Mouse (Mus musculus): ENCODE data around the gene Ccdc83. TPM values are rescaled to one million over a fixed set of nuclear protein-coding genes. Genes with fewer than 3 reads are reported as not detected.

Ccdc83 gene
- polyA plus RNA-seq, 1 experiment from 2014 or later, result not detected

GRCm38 (mm10) chr7:90280878-90281277 lies 15.3 kb upstream of the Ccdc83 start:
- no peak overlapping the region for H3K4me2 ChIP-seq (ENCODE audit: low read length)
- no peaks in the 10 kb centered on the region for H3K9me3 ChIP-seq (replicated peaks; ENCODE audit: low read length)
- no peaks in the 10 kb centered on the region for H3K27me3 ChIP-seq (ENCODE audit: insufficient read depth, low read length)
- H3K36me3 ChIP-seq (ENCODE audit: insufficient read depth, low read length), result no peaks in the 10 kb centered on the region
- WGBS, result 55% methylated on average over 8 of the region's 8 CpGs
- H3K4me1 ChIP-seq (replicated peaks; ENCODE audit: insufficient read depth, low read length), result 0 out of 2 replicates have a peak, but pooled peaks cover 4% of the 10 kb centered on the region
- ATAC-seq (replicated peaks; ENCODE audit: low FRiP score, low read depth) (no peak), DNase-seq (ENCODE audit: low spot score) (no peak)
- no peak overlapping the region for H3K9ac ChIP-seq (ENCODE audit: low read depth, low read length)
- H3K4me3 ChIP-seq (replicated peaks; ENCODE audit: low read depth, low read length), result no peak overlapping the region
- H3K27ac ChIP-seq, result peak overlapping the region; percentile 22
- TF ChIP-seq CTCF (IDR thresholded peaks at IDR 0.05; ENCODE audit: low read depth), result no peak

- H3K9ac ChIP-seq (ENCODE audit: low read depth, low read length), result no peak overlapping the region
Measured at GRCm38 (mm10) chr7:90280274-90280875, 14.8 kb upstream of the Ccdc83 start.

GRCm38 (mm10) chr7:90279136-90279535 lies 13.6 kb upstream of the Ccdc83 start:
- Histone ChIP-seq H3K4me1 (replicated peaks; ENCODE audit: insufficient read depth, low read length) (0 out of 2 replicates have a peak, but pooled peaks cover 4% of the 10 kb centered on the region), H3K9me3 (replicated peaks; ENCODE audit: low read length) (no peaks in the 10 kb centered on the region), H3K27ac (no peak overlapping the region), H3K36me3 (ENCODE audit: insufficient read depth, low read length) (no peaks in the 10 kb centered on the region), H3K4me3 (replicated peaks; ENCODE audit: low read depth, low read length) (no peak overlapping the region), H3K4me2 (ENCODE audit: low read length) (no peak overlapping the region), H3K27me3 (ENCODE audit: insufficient read depth, low read length) (no peaks in the 10 kb centered on the region), H3K9ac (ENCODE audit: low read depth, low read length) (no peak overlapping the region)
- ATAC-seq (replicated peaks; ENCODE audit: low FRiP score, low read depth), result no peak
- 85% methylated on average over 4 of the region's 4 CpGs for WGBS
- no peak for DNase-seq (ENCODE audit: low spot score)
- TF ChIP-seq CTCF (IDR thresholded peaks at IDR 0.05; ENCODE audit: low read depth), result no peak

More at GRCm38 (mm10) chr7:90280274-90280875, 14.8 kb upstream of the Ccdc83 start:
- peak overlapping the region; percentile 22; the same call in 1 of the 2 replicates for H3K27ac ChIP-seq
- no peaks in the 10 kb centered on the region for H3K27me3 ChIP-seq (ENCODE audit: insufficient read depth, low read length)
- H3K4me1 ChIP-seq (replicated peaks; ENCODE audit: insufficient read depth, low read length), result 0 out of 2 replicates have a peak, but pooled peaks cover 4% of the 10 kb centered on the region
- no peaks in the 10 kb centered on the region for H3K9me3 ChIP-seq (replicated peaks; ENCODE audit: low read length)
- H3K4me2 ChIP-seq (ENCODE audit: low read length), result no peak overlapping the region
- peak; percentile 66 for TF ChIP-seq CTCF (IDR thresholded peaks at IDR 0.05; ENCODE audit: low read depth)
- DNase-seq (ENCODE audit: low spot score) (peak; percentile 21), ATAC-seq (replicated peaks; ENCODE audit: low FRiP score, low read depth) (no peak)
- WGBS, result 56% methylated on average over 11 of the region's 11 CpGs
- no peak overlapping the region for H3K4me3 ChIP-seq (replicated peaks; ENCODE audit: low read depth, low read length)
- H3K36me3 ChIP-seq (ENCODE audit: insufficient read depth, low read length), result no peaks in the 10 kb centered on the region

DNA sequence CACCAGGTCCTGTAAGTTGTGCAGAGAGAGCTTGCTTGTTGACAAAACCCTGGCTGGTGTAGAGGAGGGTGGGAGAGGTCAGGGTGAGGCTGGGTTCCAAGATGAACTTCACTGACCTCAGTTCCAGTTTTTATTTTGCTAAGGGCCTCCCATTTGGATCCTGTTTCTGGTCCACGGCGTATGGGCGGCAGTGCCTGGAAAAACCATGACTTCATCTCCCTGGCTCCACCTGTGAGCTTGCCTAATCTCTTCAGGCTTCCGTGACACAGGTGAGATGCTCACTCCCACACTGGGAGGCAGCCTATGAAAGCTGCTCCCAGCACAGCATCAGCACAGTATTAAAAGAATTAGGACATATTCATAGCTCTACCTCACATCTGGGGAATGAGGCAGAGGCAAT lies 12.2 kb upstream of the Ccdc83 start:
- no peak for TF ChIP-seq CTCF (IDR thresholded peaks at IDR 0.05; ENCODE audit: low read depth)

GRCm38 (mm10) chr7:90277246-90277645 lies 11.7 kb upstream of the Ccdc83 start:
- Histone ChIP-seq H3K9ac (ENCODE audit: low read depth, low read length) (no peak overlapping the region), H3K36me3 (ENCODE audit: insufficient read depth, low read length) (no peaks in the 10 kb centered on the region), H3K9me3 (replicated peaks; ENCODE audit: low read length) (no peaks in the 10 kb centered on the region), H3K27ac (peak overlapping the region; percentile 38; the same call in 1 of the 2 replicates), H3K27me3 (ENCODE audit: insufficient read depth, low read length) (no peaks in the 10 kb centered on the region), H3K4me1 (replicated peaks; ENCODE audit: insufficient read depth, low read length) (0 out of 2 replicates have a peak, but pooled peaks cover 4% of the 10 kb centered on the region), H3K4me2 (ENCODE audit: low read length) (no peak overlapping the region), H3K4me3 (replicated peaks; ENCODE audit: low read depth, low read length) (no peak overlapping the region)
- ATAC-seq (replicated peaks; ENCODE audit: low FRiP score, low read depth) (peak; percentile 71), DNase-seq (ENCODE audit: low spot score) (peak; percentile 46)
- TF ChIP-seq CTCF (IDR thresholded peaks at IDR 0.05; ENCODE audit: low read depth), result no peak
- 40% methylated on average over 3 of the region's 3 CpGs for WGBS

More for the DNA sequence above, 12.2 kb upstream of the Ccdc83 start:
- no peaks in the 10 kb centered on the region for H3K27me3 ChIP-seq (ENCODE audit: insufficient read depth, low read length)
- WGBS, result 17% methylated on average over 4 of the region's 4 CpGs
- H3K36me3 ChIP-seq (ENCODE audit: insufficient read depth, low read length), result no peaks in the 10 kb centered on the region
- H3K4me3 ChIP-seq (replicated peaks; ENCODE audit: low read depth, low read length), result no peak overlapping the region
- no peaks in the 10 kb centered on the region for H3K9me3 ChIP-seq (replicated peaks; ENCODE audit: low read length)
- peak overlapping the region; percentile 38; the same call in 1 of the 2 replicates for H3K27ac ChIP-seq
- DNase-seq (ENCODE audit: low spot score) (peak; percentile 11), ATAC-seq (replicated peaks; ENCODE audit: low FRiP score, low read depth) (peak; percentile 38; the same call in 1 of the 2 replicates)
- H3K4me2 ChIP-seq (ENCODE audit: low read length), result no peak overlapping the region
- no peak overlapping the region for H3K9ac ChIP-seq (ENCODE audit: low read depth, low read length)
- H3K4me1 ChIP-seq (replicated peaks; ENCODE audit: insufficient read depth, low read length), result 0 out of 2 replicates have a peak, but pooled peaks cover 4% of the 10 kb centered on the region

DNA sequence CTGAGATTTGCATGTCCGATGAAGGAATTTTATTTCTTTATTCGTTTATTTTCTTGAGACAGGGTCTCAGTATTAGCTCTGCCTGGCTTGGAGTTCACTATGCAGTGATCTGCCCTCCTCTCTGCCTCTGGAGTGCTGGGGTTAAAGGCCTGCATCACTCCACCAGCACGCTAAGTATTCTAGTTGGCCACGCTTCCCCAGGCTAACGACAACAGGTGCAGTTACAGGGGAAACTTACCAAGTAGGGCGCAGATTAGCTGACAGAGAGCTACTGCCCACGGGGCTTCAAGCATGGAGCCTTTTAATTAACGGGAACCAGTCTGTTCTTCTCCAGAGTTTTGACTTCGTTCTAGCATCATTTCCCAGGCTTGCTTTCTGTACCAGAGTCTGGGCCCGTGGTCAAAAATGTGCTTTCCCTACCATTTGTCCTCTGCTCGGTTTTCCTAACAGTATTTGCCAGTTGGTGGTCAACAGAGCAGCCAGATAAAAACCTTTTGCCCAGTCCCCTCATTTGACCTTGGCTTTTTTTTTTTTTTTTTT lies 9.1 kb upstream of the Ccdc83 start:
- Histone ChIP-seq H3K9ac (ENCODE audit: low read depth, low read length) (no peak overlapping the region), H3K4me1 (replicated peaks; ENCODE audit: insufficient read depth, low read length) (0 out of 2 replicates have a peak, but pooled peaks cover 4% of the 10 kb centered on the region), H3K9me3 (replicated peaks; ENCODE audit: low read length) (no peaks in the 10 kb centered on the region), H3K4me2 (ENCODE audit: low read length) (no peak overlapping the region), H3K4me3 (replicated peaks; ENCODE audit: low read depth, low read length) (no peak overlapping the region), H3K27ac (no peak overlapping the region), H3K27me3 (ENCODE audit: insufficient read depth, low read length) (no peaks in the 10 kb centered on the region), H3K36me3 (ENCODE audit: insufficient read depth, low read length) (no peaks in the 10 kb centered on the region)
- no peak for DNase-seq (ENCODE audit: low spot score)
- ATAC-seq (replicated peaks; ENCODE audit: low FRiP score, low read depth), result no peak
- no peak for TF ChIP-seq CTCF (IDR thresholded peaks at IDR 0.05; ENCODE audit: low read depth)
- WGBS, result 44% methylated on average over 11 of the region's 11 CpGs
